Comparison of ENCODE assay signal across 14 mouse cellular contexts in the genomic region with DNA sequence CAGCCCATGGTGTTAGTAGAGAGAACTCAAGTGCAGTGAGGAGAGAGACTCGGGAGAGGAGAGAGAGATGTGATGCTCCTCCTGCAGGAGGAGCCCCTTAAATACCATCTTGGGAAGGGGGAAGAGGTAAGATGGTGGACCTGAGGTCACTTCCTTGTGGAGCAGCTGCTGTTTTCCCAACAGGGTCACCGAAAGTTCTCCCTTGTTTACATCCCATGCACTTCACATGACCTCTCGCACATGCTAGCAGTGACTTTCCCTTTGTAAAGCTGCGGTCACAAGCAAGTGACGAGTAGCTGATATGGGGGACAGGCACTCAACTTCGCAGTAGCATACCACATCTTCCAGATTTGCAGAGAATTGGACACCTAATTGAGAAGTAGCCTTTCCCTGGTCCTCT. TPM values are rescaled to one million over a fixed set of nuclear protein-coding genes. Genes with fewer than 3 reads are reported as not detected.
"Had no signal": no experiment of that assay in that cellular context is flagged by ENCODE, and none has a peak within 500 bp of the region (broad histone marks: within the 10 kb centered on the region; RNA-seq: fewer than 3 reads in every experiment).

A gene (minus strand): TSS at position 74 of the 400 bp plus-strand sequence.

RNA-seq across cellular contexts. Expression of the gene that starts here (rescaled TPM):
- total RNA-seq: neutrophil, adult 5-6 weeks had no signal
- polyA plus RNA-seq: neural tube, embryonic 12.5 days; neural tube, embryonic 13.5 days; neural tube, embryonic 14.5 days; neural tube, embryonic 15.5 days; small intestine, adult 2 months; spleen, adult 2 months; stomach, embryonic 14.5 days; stomach, embryonic 15.5 days; stomach, embryonic 16.5 days; testis, adult 2 months; thymus, adult 2 months; thymus, postnatal 0 days; urinary bladder, adult 2 months had no signal
